Mouse (Mus musculus) kidney, postnatal 4 days (tissue): ENCODE results near the gene Armc3.
"Not testable (repeated sequence)": the region's sequence is repeated elsewhere in the genome, so short reads cannot be mapped to it uniquely, and the experiment has no call there.

Source experiments
- DNase-seq, 2 experiments: peaks; one replicate each; pipeline ENCODE4 v3.0.0; 2021; ENCODE audit warnings: mixed read lengths in 2 of 2

Armc3 gene

GRCm38 (mm10) chr2:19275602-19276539 is 76.8 kb downstream of the Armc3 start:
- DNase-seq: peak; percentile 85 to 89

- DNase-seq: no peak
Observed at GRCm38 (mm10) chr2:19280331-19280730, 81.2 kb downstream of the Armc3 start.

GRCm38 (mm10) chr2:19292366-19292765 is 93.3 kb downstream of the Armc3 start:
- no peak for DNase-seq

- no peak for DNase-seq
Observed at GRCm38 (mm10) chr2:19300345-19301089, 101.4 kb downstream of the Armc3 start.

- no peak for DNase-seq
Observed at GRCm38 (mm10) chr2:19301251-19301650, 102.1 kb downstream of the Armc3 start.

- not testable (repeated sequence) for DNase-seq
Observed at GRCm38 (mm10) chr2:19303087-19303486, 104.0 kb downstream of the Armc3 start.

GRCm38 (mm10) chr2:19310498-19310897 is 111.4 kb downstream of the Armc3 start:
- no peak for DNase-seq

- DNase-seq: no peak
Observed at GRCm38 (mm10) chr2:19316056-19316455, 117.0 kb downstream of the Armc3 start.

GRCm38 (mm10) chr2:19316691-19317090 is 117.6 kb downstream of the Armc3 start:
- DNase-seq: no peak

GRCm38 (mm10) chr2:19317151-19317812 is 118.2 kb downstream of the Armc3 start:
- DNase-seq: not testable (repeated sequence)

GRCm38 (mm10) chr2:19318499-19318898 is 119.4 kb downstream of the Armc3 start:
- no peak for DNase-seq

- no peak for DNase-seq
Observed at GRCm38 (mm10) chr2:19319284-19319683, 120.2 kb downstream of the Armc3 start.

GRCm38 (mm10) chr2:19322448-19322847 is 123.3 kb downstream of the Armc3 start:
- DNase-seq: no peak

- no peak for DNase-seq
Observed at GRCm38 (mm10) chr2:19326376-19326775, 127.3 kb downstream of the Armc3 start.

GRCm38 (mm10) chr2:19327811-19328210 is 128.7 kb downstream of the Armc3 start:
- DNase-seq: no peak

- DNase-seq: peak; percentile 28 to 42
Observed at GRCm38 (mm10) chr2:19343901-19344635, 145.0 kb downstream of the Armc3 start.

GRCm38 (mm10) chr2:19344636-19345413 is 145.7 kb downstream of the Armc3 start:
- DNase-seq: peak; percentile 93 to 94

GRCm38 (mm10) chr2:19345414-19345964 is 146.4 kb downstream of the Armc3 start:
- DNase-seq: no peak

- no peak for DNase-seq
Observed at GRCm38 (mm10) chr2:19348454-19348853, 149.4 kb downstream of the Armc3 start.

GRCm38 (mm10) chr2:19350167-19350566 is 151.1 kb downstream of the Armc3 start:
- no peak for DNase-seq

- no peak for DNase-seq
Observed at GRCm38 (mm10) chr2:19351615-19352253, 152.6 kb downstream of the Armc3 start.
